Mouse (Mus musculus): ENCODE measurements at regions not wholly inside any gene's neighbourhood (a gene's known extent, or its start where the extent isn't known, plus 50 kb on each side); places are given as distances from the start of the nearest gene placed in this dataset.

GRCm38 (mm10) chr2:167765072-167765800, 75.6 kb upstream of the Tmem189 start:
- TF ChIP-seq CTCF (IDR thresholded peaks at IDR 0.05; ENCODE audit: low read depth, low read length) (no peak), POLR2A (IDR thresholded peaks at IDR 0.05; ENCODE audit: insufficient read depth, low read length) (no peak)
